Mouse (Mus musculus) heart, embryonic 14.5 days (tissue): ENCODE data around the gene Cited4. TPM values are rescaled to one million over a fixed set of nuclear protein-coding genes. Genes with fewer than 3 reads are reported as not detected.

Experiments
- ATAC-seq: fragments of 200-750 bp; cut with Nextera tagmentation; 2 replicates; pipeline ENCODE4 v1.8.0; 2017; ENCODE audit warnings: low read depth, moderate TSS enrichment; ENCODE audit not compliant: insufficient number of reproducible peaks, insufficient read depth, low FRiP score
- H3K27ac ChIP-seq, 2 experiments: fragments of 200-500 bp in 1 of 2; fragments of 300-500 bp in 1 of 2; sonication (generic) in 1 of 2; replicated peaks in 1 of 2; 2 replicates each; pipeline ENCODE4 v1.5.1; 2012 to 2014; ENCODE audit warnings: low read depth in 2 of 2, low read length in 2 of 2, control low read depth in 1 of 2, mild to moderate bottlenecking in 1 of 2, mixed read lengths in 1 of 2; ENCODE audit not compliant: control insufficient read depth in 1 of 2, insufficient read depth in 1 of 2
- H3K27me3 ChIP-seq: fragments of 300-500 bp; sonication (generic); 2 replicates; pipeline ENCODE4 v1.6.1; 2014; ENCODE audit warnings: mild to moderate bottlenecking, low read length, control low read depth; ENCODE audit not compliant: control insufficient read depth, insufficient read depth
- H3K36me3 ChIP-seq: fragments of 300-500 bp; sonication (generic); 2 replicates; pipeline ENCODE4 v1.6.1; 2014; ENCODE audit warnings: mild to moderate bottlenecking, control low read depth, low read length, mixed read lengths; ENCODE audit not compliant: control insufficient read depth, insufficient read depth
- H3K4me1 ChIP-seq, 2 experiments: fragments of 200-500 bp in 1 of 2; fragments of 300-500 bp in 1 of 2; sonication (generic) in 1 of 2; 2 replicates each; pipeline ENCODE4 v1.6.1; 2012 to 2014; ENCODE audit warnings: low read length in 2 of 2, control low read depth in 1 of 2, mixed read lengths in 1 of 2; ENCODE audit not compliant: control insufficient read depth in 2 of 2, insufficient read depth in 2 of 2
- H3K4me2 ChIP-seq: fragments of 300-500 bp; sonication (generic); 2 replicates; pipeline ENCODE4 v1.6.1; 2014; ENCODE audit warnings: mild to moderate bottlenecking, low read length
- H3K4me3 ChIP-seq, 2 experiments: fragments of 200-500 bp in 1 of 2; fragments of 300-500 bp in 1 of 2; sonication (generic) in 1 of 2; 2 replicates each; pipeline ENCODE4 v1.5.1; 2012 to 2014; ENCODE audit warnings: low read length in 2 of 2, mild to moderate bottlenecking in 2 of 2, control low read depth in 1 of 2, low read depth in 1 of 2, moderate library complexity in 1 of 2; ENCODE audit not compliant: control insufficient read depth in 1 of 2, insufficient read depth in 1 of 2
- H3K9ac ChIP-seq: fragments of 300-500 bp; sonication (generic); 2 replicates; pipeline ENCODE4 v1.6.1; 2014; ENCODE audit warnings: mild to moderate bottlenecking, low read length
- H3K9me3 ChIP-seq: fragments of 300-500 bp; sonication (generic); 2 replicates; pipeline ENCODE4 v1.6.1; 2016; ENCODE audit warnings: low read length, control low read depth; ENCODE audit not compliant: control insufficient read depth
- WGBS: fragments of 180-500 bp; shearing (Covaris S2); extraction: QIAGEN DNeasy Blood & Tissue Kit; methylation state at CpG from one replicate; pipeline ENCODE4 v1.1.7; 2014; 5-methylcytosine and 5-hydroxymethylcytosine counted together
- polyA plus RNA-seq: library from polyadenylated mRNA; unstranded; fragments of >200 nt; fragmentation: Nextera tagmentation; extraction: Ambion mirVana; gene quantifications from 2 replicates; pipeline ENCODE4 v1.2.1, GENCODE M21; 2014

Gene Cited4
- polyA plus RNA-seq, 1 experiment from 2014 or later: 27.1 TPM

- H3K27ac ChIP-seq: no peak overlapping the region
Measured at GRCm38 (mm10) chr4:120675640-120676039, 9.3 kb downstream of the Cited4 start.

GRCm38 (mm10) chr4:120680953-120681352, 14.6 kb downstream of the Cited4 start:
- ATAC-seq: no peak
- Histone ChIP-seq H3K4me1 (no peaks in the 10 kb centered on the region), H3K4me2 (no peak overlapping the region), H3K36me3 (no peaks in the 10 kb centered on the region), H3K27ac (no peak overlapping the region), H3K4me3 (no peak overlapping the region), H3K9ac (no peak overlapping the region), H3K27me3 (0 out of 2 replicates have a peak, but pooled peaks cover 3% of the 10 kb centered on the region), H3K9me3 (no peaks in the 10 kb centered on the region)
- WGBS: 50% methylated on average over 7 of the region's 7 CpGs

More at GRCm38 (mm10) chr4:120675640-120676039, 9.3 kb downstream of the Cited4 start:
- no peak overlapping the region for H3K4me2 ChIP-seq
- H3K4me1 ChIP-seq: peaks cover 4 to 5% of the 10 kb centered on the region in 2 experiments; a peak in 2 of 4 replicates
- H3K27me3 ChIP-seq: no peaks in the 10 kb centered on the region
- H3K9me3 ChIP-seq: no peaks in the 10 kb centered on the region
- WGBS: 73% methylated on average over 2 of the region's 2 CpGs
- H3K36me3 ChIP-seq: no peaks in the 10 kb centered on the region
- no peak overlapping the region for H3K9ac ChIP-seq
- H3K4me3 ChIP-seq: no peak overlapping the region
- ATAC-seq: no peak

- Histone ChIP-seq H3K27me3 (0 out of 2 replicates have a peak, but pooled peaks cover 3% of the 10 kb centered on the region), H3K36me3 (no peaks in the 10 kb centered on the region), H3K9ac (no peak overlapping the region), H3K4me3 (no peak overlapping the region), H3K27ac (no peak overlapping the region), H3K9me3 (no peaks in the 10 kb centered on the region), H3K4me2 (no peak overlapping the region), H3K4me1 (no peaks in the 10 kb centered on the region; a peak in 1 of 4 replicates)
- 30% methylated on average over 10 of the region's 10 CpGs for WGBS
- no peak for ATAC-seq
Measured at GRCm38 (mm10) chr4:120682168-120682567, 15.8 kb downstream of the Cited4 start.

GRCm38 (mm10) chr4:120683278-120683997, 17.1 kb downstream of the Cited4 start:
- H3K27ac ChIP-seq: no peak overlapping the region
- H3K9me3 ChIP-seq: no peaks in the 10 kb centered on the region
- ATAC-seq: no peak
- no peaks in the 10 kb centered on the region for H3K36me3 ChIP-seq
- H3K27me3 ChIP-seq: 0 out of 2 replicates have a peak, but pooled peaks cover 3% of the 10 kb centered on the region
- H3K4me2 ChIP-seq: no peak overlapping the region
- 47% methylated on average over 9 of the region's 9 CpGs for WGBS
- H3K9ac ChIP-seq: no peak overlapping the region
- H3K4me1 ChIP-seq: no peaks in the 10 kb centered on the region; a peak in 1 of 4 replicates
- H3K4me3 ChIP-seq: no peak overlapping the region

- WGBS: 68% methylated on average over 6 of the region's 6 CpGs
- H3K4me3 ChIP-seq: no peak overlapping the region
- no peak overlapping the region for H3K9ac ChIP-seq
- no peaks in the 10 kb centered on the region for H3K36me3 ChIP-seq
- H3K4me1 ChIP-seq: no peaks in the 10 kb centered on the region; a peak in 1 of 4 replicates
- no peaks in the 10 kb centered on the region for H3K9me3 ChIP-seq
- no peak overlapping the region for H3K27ac ChIP-seq
- ATAC-seq: no peak
- H3K4me2 ChIP-seq: no peak overlapping the region
- 0 out of 2 replicates have a peak, but pooled peaks cover 3% of the 10 kb centered on the region for H3K27me3 ChIP-seq
Measured at GRCm38 (mm10) chr4:120687282-120687681, 20.9 kb downstream of the Cited4 start.

GRCm38 (mm10) chr4:120689317-120689716, 22.9 kb downstream of the Cited4 start:
- H3K9me3 ChIP-seq: no peaks in the 10 kb centered on the region
- no peaks in the 10 kb centered on the region; a peak in 1 of 4 replicates for H3K4me1 ChIP-seq
- H3K36me3 ChIP-seq: no peaks in the 10 kb centered on the region
- 66% methylated on average over 6 of the region's 6 CpGs for WGBS
- H3K9ac ChIP-seq: no peak overlapping the region
- H3K27me3 ChIP-seq: no peaks in the 10 kb centered on the region
- no peak overlapping the region for H3K27ac ChIP-seq
- no peak overlapping the region for H3K4me3 ChIP-seq
- no peak for ATAC-seq
- no peak overlapping the region for H3K4me2 ChIP-seq

- Histone ChIP-seq H3K9ac (no peak overlapping the region), H3K27ac (no peak overlapping the region), H3K9me3 (no peaks in the 10 kb centered on the region), H3K4me3 (no peak overlapping the region), H3K27me3 (peaks cover 16% of the 10 kb centered on the region), H3K4me2 (no peak overlapping the region), H3K4me1 (no peaks in the 10 kb centered on the region; a peak in 1 of 4 replicates), H3K36me3 (no peaks in the 10 kb centered on the region)
- 40% methylated on average over 10 of the region's 10 CpGs for WGBS
- no peak for ATAC-seq
Measured at GRCm38 (mm10) chr4:120692717-120693116, 26.3 kb downstream of the Cited4 start.
